Mouse (Mus musculus) gastrocnemius, adult 2 months (tissue): ENCODE results near the gene Actg1. TPM values are rescaled to one million over a fixed set of nuclear protein-coding genes. Genes with fewer than 3 reads are reported as not detected.

Experiments used
- DNase-seq: peaks from one replicate; pipeline ENCODE4 v3.0.0; 2022
- H3K27ac ChIP-seq: fragments of 200-600 bp; 2 replicates; pipeline ENCODE4 v1.8.1; 2022; ENCODE audit warnings: mild to moderate bottlenecking
- H3K4me3 ChIP-seq: fragments of 200-600 bp; 2 replicates; pipeline ENCODE4 v1.8.1; 2022; ENCODE audit warnings: mild to moderate bottlenecking, moderate library complexity
- CTCF ChIP-seq: fragments of 200-600 bp; IDR thresholded peaks from 2 replicates; pipeline ENCODE4 v1.8.1; 2022; ENCODE audit warnings: antibody characterized with exemption, mild to moderate bottlenecking, moderate library complexity
- intact Hi-C: fragments of 180-260 bp; cut with DNase I; formaldehyde crosslinking; loops from one replicate; pipeline ENCODE4 v1.15.1; 2025
- total RNA-seq, 2 experiments: library from RNA; stranded (reverse); gene quantifications; 2 replicates each; pipeline ENCODE4 v1.2.3; 2021

Actg1 gene
- total RNA-seq, 2 experiments from 2014 or later = 201 to 262 TPM

DNA sequence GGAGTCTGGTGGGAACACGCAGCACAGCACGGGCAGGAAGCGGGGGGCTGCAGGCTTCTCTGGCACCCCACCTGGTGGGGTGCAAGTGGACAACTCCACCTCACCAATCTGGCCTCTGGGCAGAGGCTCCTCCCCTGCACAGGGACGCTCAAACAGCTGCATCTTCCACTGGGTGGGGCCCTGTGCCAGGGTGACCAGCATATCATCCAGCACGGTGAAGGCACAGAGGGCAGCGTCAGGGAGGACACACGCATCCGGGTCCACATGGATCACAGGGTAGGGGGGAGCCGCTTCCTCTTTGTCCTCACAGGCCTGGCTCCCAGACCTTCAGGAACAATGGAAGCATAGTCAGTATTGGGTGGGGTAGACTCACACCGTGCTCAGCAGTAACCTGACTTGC, 29.0 kb upstream of the Actg1 start:
- DNase-seq = peak; percentile 68
- peak overlapping the region; percentile 93 for H3K27ac ChIP-seq
- peak overlapping the region; percentile 95 for H3K4me3 ChIP-seq
- intact Hi-C loops = no loop called here
- TF ChIP-seq CTCF = no peak

DNA sequence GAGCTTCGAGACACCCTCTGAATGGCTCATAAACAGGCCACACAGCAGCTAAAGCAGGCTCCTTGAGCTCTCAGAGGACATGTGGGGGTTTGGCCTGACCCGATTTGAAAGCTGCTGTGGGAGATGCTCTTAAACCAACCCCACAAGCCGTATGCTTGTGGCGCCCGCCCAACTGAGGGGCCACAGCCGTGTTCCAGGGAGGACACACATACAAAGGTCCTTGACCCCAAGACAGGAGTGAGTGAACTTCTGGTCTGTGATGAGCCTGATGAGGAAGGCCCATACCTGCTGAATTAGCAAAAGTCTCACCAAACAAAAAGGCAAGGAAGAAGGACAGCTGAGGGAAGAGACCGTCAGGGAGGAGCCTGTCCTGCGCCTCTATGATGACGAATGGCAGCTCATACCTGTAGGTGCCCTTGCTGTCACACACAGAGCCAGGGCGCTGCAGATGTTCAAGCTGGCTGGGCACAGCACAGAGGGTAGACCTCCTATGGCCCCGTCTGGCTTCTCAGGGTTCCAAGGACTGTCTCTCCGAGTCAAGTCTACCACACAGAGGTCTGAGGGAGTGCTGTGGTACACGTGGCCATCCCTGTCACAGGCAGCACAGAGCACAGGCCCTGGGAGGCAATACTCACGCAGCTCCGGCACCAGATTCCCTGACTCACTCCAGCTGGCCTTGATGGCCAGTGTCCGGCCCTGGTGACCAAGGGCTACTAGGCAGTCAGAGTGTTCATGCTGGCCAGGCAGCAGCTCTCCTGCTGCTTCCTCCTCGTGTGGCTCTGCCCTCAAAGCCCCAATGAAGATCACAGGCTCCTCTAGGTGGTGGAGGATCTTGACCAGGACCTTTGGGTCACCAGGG, 28.2 kb upstream of the Actg1 start:
- TF ChIP-seq CTCF = no peak
- intact Hi-C loops = no loop called here
- H3K27ac ChIP-seq = peak overlapping the region; percentile 93
- no peak for DNase-seq
- peak overlapping the region; percentile 95 for H3K4me3 ChIP-seq

DNA sequence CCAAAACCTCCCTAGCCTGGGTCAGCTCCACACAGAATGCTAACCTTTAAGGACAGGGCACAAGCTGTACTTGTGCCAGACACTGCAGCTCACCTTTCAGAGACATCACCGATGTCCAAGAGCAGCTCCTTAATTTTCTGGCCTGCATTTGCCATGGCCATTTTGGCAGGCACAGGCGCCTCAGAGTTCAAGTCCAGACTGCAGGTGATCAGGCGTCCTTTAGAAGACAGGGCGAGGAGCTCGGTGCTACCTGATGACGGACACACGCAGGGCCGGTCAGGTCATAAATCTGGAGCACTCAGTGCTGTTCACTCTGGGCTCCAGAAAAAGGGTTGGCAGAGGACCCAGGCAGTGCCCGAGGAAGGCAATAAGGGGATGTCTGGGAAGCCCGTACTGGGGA, 27.0 kb upstream of the Actg1 start:
- DNase-seq = peak; percentile 67
- intact Hi-C loops = no loop called here
- Histone ChIP-seq H3K27ac (peak overlapping the region; percentile 78), H3K4me3 (no peak overlapping the region)
- TF ChIP-seq CTCF = no peak

DNA sequence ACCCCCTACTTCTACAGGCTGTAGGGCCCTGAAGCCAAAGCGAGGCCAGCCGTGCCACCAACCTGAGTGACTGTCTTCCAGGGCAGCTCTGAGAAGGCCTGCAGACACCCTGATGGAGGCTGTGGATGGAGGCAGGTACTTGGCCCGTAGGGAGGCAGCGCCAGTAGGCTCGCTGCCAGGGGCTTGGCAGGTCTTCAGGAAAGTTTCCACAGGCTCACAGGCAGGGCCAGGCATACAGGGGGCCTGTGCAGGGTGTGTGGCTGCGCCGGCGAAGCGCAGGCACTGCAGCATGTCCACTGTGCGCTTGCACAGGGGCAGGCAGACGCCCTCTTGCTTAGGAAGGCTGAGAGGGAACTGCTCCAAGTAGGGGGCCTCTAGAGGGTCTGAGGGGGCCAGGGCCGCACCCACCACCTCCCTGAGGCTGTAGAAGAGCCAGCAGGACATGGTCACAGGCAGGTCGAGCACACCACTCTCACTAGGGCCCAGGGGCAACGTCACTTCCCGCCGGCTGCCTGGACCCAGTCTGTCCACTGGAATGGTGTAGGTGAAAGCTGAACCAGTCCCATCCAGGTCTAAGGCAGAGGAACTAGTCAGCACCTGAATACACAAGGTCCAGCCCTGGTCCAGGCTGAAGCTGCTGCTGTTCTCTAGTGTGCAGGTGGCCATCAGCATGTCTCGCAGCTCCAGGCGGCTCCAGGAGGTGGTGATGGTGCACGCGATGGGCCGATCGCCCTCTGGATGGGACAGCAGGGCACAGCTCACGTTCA, 25.7 kb upstream of the Actg1 start:
- Histone ChIP-seq H3K27ac (peak overlapping the region; percentile 78), H3K4me3 (no peak overlapping the region)
- TF ChIP-seq CTCF = no peak
- intact Hi-C loops = no loop called here
- peak; percentile 88 for DNase-seq

DNA sequence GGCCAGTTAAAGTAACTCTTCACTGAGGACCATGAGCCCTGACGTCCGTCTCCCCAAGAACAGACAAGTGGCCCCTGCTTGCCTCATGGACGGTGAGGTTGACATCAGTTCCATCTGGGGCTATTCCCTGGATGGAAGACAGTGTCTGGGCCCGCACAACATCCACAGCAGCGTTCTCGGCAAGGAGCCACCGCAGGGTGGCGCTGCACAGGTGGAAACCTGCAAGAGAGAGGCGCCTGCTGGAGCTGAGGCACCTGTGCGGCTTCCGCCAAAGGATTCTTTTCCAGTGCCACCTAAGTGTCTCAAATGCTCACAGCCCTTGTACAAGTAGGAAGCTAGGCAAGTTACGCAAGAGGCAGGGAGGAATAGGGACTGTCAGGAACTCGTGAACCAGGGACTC, 24.7 kb upstream of the Actg1 start:
- intact Hi-C loops = no loop called here
- TF ChIP-seq CTCF = no peak; the same call in 1 of the 2 replicates
- no peak for DNase-seq
- Histone ChIP-seq H3K4me3 (no peak overlapping the region), H3K27ac (no peak overlapping the region)

DNA sequence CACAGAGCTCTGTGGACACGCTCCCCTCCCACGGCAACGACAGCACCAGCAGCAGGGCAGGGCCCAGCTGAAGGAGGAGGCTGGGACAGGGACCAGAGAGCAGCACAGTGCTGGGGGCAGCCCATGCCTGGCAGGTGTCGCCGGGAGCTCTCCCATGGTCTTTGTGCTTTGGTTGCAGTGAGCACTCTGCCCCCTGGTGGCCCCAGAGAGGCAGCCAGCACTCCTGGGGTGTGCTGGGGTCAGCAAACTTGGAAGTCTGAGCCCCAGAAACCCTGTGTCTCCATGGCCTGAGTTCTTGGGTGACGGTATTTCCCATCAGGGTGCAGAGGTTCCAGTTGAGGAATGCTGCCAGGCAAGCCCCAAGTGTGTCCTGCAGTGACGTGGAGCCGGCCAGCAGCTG, 21.3 kb upstream of the Actg1 start:
- peak; percentile 85 for DNase-seq
- H3K27ac ChIP-seq = peak overlapping the region; percentile 32
- intact Hi-C loops = no loop called here
- no peak overlapping the region for H3K4me3 ChIP-seq
- peak; percentile 94 for TF ChIP-seq CTCF

DNA sequence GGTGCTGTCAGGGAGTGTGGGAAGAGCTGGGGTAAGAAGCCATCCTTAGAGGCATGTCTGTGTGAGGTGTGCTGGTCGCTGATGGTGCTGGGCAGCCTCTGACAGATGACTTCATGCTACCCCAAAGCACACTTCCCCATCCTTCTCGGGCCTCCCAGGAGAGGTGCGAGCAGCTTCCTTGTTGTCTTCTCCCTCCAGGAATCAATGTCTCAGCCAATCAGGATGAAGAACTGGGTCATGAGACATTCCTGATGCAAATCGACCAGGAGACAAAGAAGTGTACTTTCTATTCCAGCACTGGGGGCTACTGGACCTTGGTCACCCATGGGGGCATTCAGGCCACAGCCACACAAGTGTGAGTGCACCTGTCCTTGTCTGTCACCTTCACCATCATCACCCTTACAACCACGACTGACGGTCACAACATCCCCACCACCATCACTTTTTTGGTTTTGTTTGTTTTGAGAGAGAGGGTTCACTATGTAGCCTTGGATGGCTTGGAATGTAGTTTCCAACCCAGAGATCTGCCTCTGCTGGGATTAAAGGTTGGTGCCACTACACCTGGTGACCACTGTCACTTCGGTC, 18.2 kb upstream of the Actg1 start:
- H3K4me3 ChIP-seq = no peak overlapping the region
- intact Hi-C loops = no loop called here
- TF ChIP-seq CTCF = no peak
- H3K27ac ChIP-seq = no peak overlapping the region
- DNase-seq = no peak

DNA sequence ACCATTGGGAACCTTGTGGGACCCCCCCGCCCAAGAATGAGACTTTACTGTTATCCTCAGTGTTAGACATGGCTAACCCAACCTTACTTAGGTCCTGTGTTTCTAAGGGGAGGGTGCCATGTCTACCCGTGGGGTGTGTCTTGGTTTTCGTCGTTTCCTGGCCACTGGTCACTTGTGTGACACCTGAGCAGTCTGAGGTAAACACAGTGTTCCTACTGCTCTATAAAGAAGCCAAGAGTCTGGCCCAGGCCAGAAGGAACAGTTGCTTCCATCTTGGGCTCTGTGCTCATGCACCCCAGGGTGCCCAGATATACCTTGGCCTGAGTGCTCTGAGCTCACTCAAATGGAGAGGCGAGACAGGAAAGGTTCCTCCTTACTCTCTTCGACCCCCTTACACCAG, 14.5 kb upstream of the Actg1 start:
- DNase-seq = peak; percentile 44
- intact Hi-C loops = no loop called here
- no peak overlapping the region for H3K4me3 ChIP-seq

DNA sequence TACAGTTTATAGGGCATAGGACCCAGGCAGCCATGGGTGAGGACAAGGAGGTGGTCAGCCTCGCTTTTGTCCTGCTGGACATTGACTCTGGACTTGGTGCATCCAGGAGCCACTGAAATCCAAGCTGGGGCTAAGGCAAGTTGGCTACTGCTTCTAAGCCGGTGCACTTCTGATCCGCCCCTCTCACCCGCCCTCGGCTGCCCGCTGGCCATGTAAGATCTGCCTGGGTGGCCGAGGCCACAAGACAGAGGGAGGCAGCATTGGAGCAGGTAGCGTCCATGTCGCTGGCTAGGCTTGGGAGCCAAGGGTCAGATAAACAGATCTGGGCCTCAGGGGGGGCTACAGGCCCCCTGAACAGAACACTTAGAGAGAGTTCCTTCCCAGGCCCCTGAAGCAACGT, 13.0 kb upstream of the Actg1 start, which contains the start of gene Fscn2:
Gene Fscn2 (plus strand): TSS at position 240 of the 400 bp plus-strand sequence.
- intact Hi-C loops = no loop called here
- TF ChIP-seq CTCF = no peak
- H3K4me3 ChIP-seq = no peak within 1 kb of the TSS
- peak within 1 kb of the TSS; percentile 72; the same call in 1 of the 2 replicates for H3K27ac ChIP-seq
- peak; percentile 42 for DNase-seq

More for the DNA sequence above, 14.5 kb upstream of the Actg1 start:
- H3K27ac ChIP-seq = peak overlapping the region; percentile 40
- no peak for TF ChIP-seq CTCF

DNA sequence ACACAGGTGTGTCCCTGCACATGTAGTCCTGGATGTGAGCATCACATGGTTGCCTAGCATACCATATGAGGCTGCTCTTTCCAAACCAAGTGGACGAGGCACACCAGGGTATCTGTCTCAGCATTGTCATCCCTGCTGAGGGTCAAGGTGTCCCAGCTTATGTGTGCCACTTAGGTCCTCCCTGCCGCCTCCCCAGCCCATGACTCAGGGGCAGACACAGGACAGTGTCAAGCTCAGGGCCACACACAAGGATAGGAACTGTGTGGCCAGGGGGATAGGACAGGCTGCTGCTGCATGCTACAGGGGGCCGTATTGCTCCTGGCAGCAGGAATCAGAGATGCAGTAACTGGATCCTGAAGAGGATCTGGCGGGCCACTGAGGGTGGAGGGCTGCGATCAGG, 12.4 kb upstream of the Actg1 start:
- DNase-seq = peak; percentile 25
- H3K27ac ChIP-seq = no peak overlapping the region; the same call in 1 of the 2 replicates
- no peak for TF ChIP-seq CTCF
- no peak overlapping the region for H3K4me3 ChIP-seq
- intact Hi-C loops = no loop called here

DNA sequence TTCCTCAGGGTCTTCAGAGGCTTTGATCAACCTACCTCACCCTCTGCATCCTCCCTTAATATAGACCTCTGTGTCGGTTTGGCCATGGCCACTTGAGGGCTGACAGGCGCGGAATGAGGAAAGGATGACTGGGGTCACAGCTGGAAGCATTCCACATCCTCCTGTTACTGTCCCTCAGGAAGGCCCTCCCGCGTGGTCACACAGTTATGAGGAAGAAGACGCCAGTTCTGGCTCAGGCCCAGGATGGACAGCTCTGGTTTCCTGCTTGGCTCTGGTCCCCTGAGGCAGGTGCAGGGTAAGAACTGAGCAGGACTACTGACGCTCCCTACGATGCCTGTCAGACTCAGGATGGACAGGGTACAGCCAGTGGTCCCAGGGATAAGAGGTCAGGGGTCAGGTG, 11.7 kb upstream of the Actg1 start:
- intact Hi-C loops = no loop called here
- H3K4me3 ChIP-seq = no peak overlapping the region
- no peak for TF ChIP-seq CTCF
- peak overlapping the region; percentile 72 for H3K27ac ChIP-seq
- peak; percentile 91 for DNase-seq

DNA sequence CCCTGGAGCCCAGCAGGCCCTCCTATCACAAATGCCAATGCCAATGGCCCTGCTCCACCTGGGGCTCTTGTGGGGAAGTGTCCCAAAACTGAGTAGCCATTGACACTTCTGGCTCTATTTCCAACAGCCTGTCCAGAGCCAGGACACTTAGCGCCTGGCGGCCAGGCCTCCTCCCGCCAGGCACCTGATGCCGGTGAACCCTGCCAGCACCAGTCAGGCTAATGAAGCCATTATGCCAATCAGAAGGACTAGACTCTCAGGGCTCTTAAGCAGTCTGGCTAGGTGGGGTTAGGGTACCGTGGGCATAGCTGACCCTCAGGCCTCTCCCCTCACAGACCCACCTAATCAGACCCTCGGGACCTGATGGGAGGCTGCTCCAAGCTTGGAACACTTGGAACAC, 11.0 kb upstream of the Actg1 start:
- Histone ChIP-seq H3K4me3 (no peak overlapping the region), H3K27ac (peak overlapping the region; percentile 72)
- no peak for TF ChIP-seq CTCF
- DNase-seq = peak; percentile 82
- intact Hi-C loops = loop anchor here (2.0 kb wide), 1 partner anchor 63 kb away; no protein-coding TSS in a partner anchor
